Mouse (Mus musculus): Measurements from ENCODE around the gene Fzd1. TPM values are rescaled to one million over a fixed set of nuclear protein-coding genes. Genes with fewer than 3 reads are reported as not detected.

Gene Fzd1
- total RNA-seq, 4 experiments from 2014 or later, result 9.5 to 10.4 (median 9.9) TPM

DNA sequence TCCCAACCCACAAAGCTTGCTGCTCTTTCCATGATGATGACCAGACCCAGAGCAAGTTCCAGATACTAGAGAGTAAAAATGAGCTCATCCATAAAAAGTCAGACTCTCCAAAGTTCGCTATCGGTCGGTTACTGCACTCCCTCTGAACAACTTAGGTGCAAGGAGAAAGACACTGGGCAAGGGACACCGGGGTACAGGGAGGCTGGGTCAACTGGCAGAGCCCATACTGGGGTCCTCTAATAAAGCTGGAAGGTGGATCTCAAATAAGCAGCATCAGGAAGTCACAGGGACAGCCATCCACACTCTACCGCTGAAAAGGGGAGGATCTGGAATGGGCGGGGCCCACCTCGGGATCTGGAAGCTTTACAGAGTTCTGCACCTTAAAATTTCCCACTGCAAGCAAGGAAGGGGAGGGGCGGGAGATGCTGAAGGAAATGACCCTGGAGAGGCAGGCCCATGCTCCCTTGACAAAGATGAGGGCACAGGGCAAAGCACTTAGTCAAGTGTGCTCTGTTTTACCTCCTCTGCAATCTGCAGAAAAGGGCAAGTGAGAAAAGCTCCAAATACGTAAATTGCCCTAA, 3.0 kb downstream of the Fzd1 start:
- no peak for DNase-seq (ENCODE audit: low spot score in 2 of 2)

DNA sequence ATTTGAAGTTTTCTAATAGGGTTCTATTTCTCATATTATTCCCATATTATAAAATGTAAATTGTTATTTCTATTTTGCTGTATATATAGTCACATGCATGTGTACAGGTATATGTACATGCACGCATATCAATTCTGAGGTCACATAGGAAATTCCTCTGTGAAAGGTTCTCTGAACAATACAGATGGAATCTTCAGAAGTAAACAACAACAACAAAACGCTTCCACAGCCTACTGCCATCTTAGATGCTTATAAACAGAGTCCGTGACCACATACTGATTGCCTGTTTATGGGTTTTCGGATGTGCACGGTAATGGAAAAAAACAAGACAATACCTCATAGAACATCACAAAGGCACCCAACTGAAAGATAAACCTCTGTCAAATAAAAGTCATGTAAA, 4.7 kb downstream of the Fzd1 start:
- DNase-seq (ENCODE audit: low spot score in 2 of 2), result no peak

DNA sequence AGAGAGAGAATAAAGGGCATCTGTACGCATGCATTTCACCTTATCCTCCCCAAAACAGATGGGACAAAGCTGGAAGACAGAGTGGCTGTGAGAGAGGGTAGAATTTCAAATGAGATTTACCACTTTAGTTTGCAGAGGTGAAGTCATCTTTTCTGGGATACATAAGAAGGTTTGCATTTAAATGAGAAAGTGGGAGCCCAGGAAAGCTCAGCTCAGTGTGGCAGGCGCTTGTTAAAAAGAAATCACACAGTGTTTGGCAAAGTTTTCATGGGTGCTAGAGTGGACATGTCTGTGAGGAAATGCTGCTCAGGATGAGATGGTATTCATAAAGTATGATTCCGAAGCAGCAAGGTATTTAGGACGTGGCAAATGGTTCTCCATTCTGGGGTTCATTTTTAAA, 15.1 kb downstream of the Fzd1 start:
- DNase-seq (ENCODE audit: low spot score in 2 of 2), result no peak

DNA sequence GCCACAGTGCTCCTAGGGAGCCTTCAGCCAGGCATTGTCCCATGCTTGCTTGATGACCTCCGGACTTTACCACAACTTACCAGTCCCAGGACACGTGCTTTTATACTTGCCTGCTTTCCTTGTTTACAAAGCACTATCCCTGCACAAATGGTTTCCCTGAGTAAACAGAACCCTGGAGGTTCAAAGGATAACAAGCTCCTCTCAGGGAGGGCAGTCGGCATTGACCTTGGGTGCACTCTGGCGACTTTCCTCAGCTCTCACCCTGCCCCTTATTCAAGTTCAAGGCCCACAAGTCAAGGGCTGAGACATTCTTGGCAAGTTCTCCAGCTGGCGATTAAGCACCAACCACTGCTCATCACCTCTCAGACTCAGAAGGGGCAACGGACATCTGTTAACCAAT, 20.8 kb downstream of the Fzd1 start:
- no peak for DNase-seq (ENCODE audit: low spot score in 2 of 2)

DNA sequence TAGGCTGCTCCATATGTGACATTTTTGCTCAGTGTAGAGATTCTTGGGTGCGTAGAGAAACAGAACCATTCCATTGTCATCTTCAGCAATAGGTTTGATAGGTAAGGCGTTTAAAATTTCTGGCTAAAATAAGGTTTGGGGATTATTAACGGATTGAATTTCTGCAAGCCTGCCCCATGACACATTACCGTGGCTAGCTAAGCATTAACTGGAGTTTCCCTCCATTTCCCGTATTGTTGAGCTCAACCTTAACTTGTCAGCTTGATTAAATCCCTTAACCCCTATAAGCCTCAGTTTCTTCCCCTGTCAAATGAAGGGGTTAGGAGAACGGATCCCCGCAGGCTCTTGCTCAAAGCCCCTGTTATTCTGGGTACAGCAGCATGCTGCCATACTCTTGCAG, 22.4 kb downstream of the Fzd1 start:
- no peak for DNase-seq (ENCODE audit: low spot score in 2 of 2)

DNA sequence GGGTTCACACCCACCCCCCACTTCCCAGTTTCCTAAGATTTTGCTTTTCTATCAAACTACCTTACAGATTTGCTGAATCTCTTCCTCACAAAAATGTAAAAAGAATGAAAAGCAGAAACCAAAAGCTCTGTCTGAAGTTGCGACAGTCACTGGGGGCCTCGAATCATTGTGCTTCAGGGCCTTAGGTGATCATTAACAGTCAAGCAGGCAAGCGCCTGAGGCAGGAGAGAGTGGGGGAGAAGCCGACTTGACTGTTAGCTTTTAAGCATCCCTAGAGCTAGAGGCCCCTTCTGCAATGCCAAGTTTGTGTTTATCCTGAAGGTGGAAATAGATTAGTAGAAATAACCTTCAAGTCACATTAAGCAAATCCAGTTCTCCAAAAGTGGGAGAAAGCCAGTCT, 24.6 kb downstream of the Fzd1 start:
- no peak for DNase-seq (ENCODE audit: low spot score in 2 of 2)

DNA sequence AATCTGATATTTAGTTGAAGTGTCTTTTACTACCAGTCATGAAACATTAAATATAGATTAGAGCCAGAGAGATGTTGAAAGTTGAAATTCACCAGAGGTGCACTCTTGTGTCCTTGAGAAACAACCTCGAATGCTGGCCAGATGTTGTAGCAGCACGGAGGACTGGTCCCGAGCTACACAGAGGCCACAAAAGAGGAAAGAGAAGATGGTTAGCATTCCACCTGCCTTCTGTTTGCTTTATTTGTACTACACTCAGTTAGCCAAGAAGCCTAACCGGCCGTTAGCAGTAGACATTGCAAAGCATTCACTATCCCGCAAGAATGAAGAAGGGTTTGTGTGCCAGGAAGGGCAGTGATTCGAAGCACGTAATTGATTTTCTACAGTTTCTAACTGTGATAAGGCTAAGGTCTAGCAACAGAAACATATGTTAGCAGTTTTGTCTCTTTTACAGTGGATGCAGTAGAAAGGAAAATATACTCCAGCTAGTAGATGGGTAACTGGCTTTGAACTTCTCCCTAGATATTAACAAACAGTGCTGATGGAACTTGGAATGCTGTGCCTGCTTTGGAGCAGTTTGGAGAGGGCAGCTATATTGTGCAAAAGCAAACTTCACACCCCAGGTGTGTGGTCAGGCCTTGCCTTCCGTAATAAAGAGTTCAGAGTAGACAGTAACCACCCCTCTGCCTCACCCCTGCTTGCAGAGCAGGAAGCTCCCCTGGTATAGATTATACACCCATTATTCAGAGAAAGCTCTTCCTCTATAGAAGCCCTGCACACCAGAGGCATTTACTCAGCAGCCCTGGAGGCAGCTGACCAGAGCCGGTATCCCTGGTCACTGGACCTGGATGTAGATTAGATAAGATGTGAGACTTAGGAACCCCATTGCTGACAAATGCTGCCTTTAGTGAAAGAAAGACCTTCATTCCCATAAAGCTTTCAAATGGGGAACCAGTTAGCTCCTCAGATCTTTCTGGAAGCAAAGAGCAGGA, 25.3 kb downstream of the Fzd1 start:
- DNase-seq (ENCODE audit: low spot score in 2 of 2), result no peak

DNA sequence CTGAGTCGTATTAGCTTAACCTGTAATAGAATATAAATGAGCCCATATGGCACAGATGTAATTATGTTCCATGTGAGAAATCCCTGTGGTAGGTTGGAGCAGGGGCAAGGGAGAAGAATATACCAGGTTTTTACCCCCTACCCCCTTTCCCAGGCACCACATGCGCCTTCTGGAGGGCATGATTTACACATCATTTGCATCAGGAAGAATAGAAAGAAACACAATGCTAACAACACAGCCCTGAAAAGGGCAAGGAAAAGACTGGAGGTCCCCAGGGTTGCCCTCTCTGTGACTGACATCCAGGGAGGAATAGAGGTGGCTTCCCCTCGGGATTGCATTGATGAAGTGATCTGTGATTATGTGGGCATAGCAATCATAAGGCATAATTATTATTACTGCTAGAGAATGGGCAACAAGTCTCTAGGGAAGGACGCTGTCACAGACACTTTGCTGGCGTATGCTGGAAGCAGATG, 26.1 kb downstream of the Fzd1 start:
- no peak for DNase-seq (ENCODE audit: low spot score in 2 of 2)

DNA sequence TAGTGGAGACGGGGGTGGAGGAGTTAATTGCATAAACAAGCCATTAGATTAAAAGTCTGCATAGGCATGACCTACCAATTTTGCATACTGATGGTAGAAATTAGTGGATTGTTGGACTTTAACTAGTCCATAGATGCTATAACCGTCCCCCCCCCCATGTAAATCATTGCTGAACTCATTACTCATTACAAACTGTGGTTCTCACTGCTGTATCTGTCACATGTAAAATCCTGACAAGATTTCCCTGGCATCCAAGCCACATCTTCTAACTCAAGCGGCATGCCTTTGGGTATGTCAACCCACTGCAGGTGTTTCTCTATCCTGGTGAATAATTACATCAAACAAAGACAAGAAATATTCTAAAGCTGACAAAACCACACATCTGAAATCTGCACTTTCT, 26.8 kb downstream of the Fzd1 start:
- no peak for DNase-seq (ENCODE audit: low spot score in 2 of 2)

Small RNA genes within 50 kb of the gene (microRNA-seq; reads per million reads assigned to microRNA genes)
- 0 reads per million in 2 experiments for gene Gm44483
